Mouse (Mus musculus) CD4-positive naive resting alpha-beta T cell, adult 76 days (primary cell): ENCODE results near the gene Srpk3. TPM values are rescaled to one million over a fixed set of nuclear protein-coding genes. Genes with fewer than 3 reads are reported as not detected.

Source experiments
- total RNA-seq: library from RNA; stranded (reverse); gene quantifications from one replicate; pipeline ENCODE4 v1.2.4, GENCODE M21; 2023

Gene Srpk3
- total RNA-seq: 9.1 TPM

GRCm38 (mm10) chrX:73774168-73774760 is at the start of gene Srpk3:
Srpk3 (plus strand) TSS chrX:73774405.

GRCm38 (mm10) chrX:73756334-73757140 is 17.7 kb upstream of the Srpk3 start, which contains the start of gene Plxnb3:
Plxnb3 (plus strand) TSS chrX:73757090.

GRCm38 (mm10) chrX:73786364-73787224 is 12.4 kb downstream of the Srpk3 start, which contains the start of the genes Idh3g and Ssr4:
Idh3g (minus strand) TSS chrX:73786897.
Ssr4 (plus strand) TSS chrX:73787028.

GRCm38 (mm10) chrX:73824185-73825151 is 50.3 kb downstream of the Srpk3 start, which contains the start of gene Pdzd4:
Pdzd4 (minus strand) TSS chrX:73824969.

Other genes starting within 250 kb of the Srpk3 start
- 0.21 TPM for gene Dusp9, start 135.0 kb upstream of the Srpk3 start, total RNA-seq
- gene Pnck, start 114.3 kb upstream of the Srpk3 start, total RNA-seq: 0.79 TPM
- 0.29 TPM for gene Slc6a8, start 101.3 kb upstream of the Srpk3 start, total RNA-seq
- gene Bcap31, start 58.2 kb upstream of the Srpk3 start, total RNA-seq: 94.2 TPM
- gene Abcd1, start 57.8 kb upstream of the Srpk3 start, total RNA-seq: 32.2 TPM
- gene Plxnb3, start 17.3 kb upstream of the Srpk3 start, total RNA-seq: not detected
- gene Idh3g, start 12.5 kb downstream of the Srpk3 start, total RNA-seq: 139 TPM
- 109 TPM for gene Ssr4, start 12.6 kb downstream of the Srpk3 start, total RNA-seq
- gene Pdzd4, start 50.6 kb downstream of the Srpk3 start, total RNA-seq: 1.1 TPM
- not detected for gene Avpr2, start 117.7 kb downstream of the Srpk3 start, total RNA-seq
- gene L1cam, start 121.7 kb downstream of the Srpk3 start, total RNA-seq: 61.1 TPM
- 268 TPM for gene Arhgap4, start 147.5 kb downstream of the Srpk3 start, total RNA-seq
- 61.7 TPM for gene Naa10, start 147.5 kb downstream of the Srpk3 start, total RNA-seq
- 4.7 TPM for gene Renbp, start 156.4 kb downstream of the Srpk3 start, total RNA-seq
- 85.9 TPM for gene Hcfc1, start 192.0 kb downstream of the Srpk3 start, total RNA-seq
- gene Irak1, start 249.5 kb downstream of the Srpk3 start, total RNA-seq: 123 TPM